Mouse (Mus musculus): ENCODE data around the gene Knop1.

DNA sequence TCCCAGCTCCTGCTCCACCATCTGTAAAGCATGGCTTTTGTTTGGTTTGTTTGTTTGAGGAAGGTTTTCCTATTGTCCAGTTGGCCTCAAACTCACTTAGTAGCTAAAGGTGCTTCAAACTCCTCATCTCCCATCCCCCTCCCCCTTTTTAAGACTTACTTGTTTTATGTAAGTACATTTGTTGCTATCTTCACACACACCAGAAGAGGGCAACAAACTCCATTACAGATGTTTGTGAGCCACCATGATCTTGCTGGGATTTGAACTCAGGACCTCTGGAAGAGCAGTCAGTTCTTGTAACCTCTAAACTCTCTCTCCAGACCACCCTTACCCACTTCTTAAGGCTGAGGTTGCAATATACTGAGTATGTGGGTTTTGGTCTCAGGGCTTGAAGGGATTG lies 42.0 kb upstream of the Knop1 start:
- TF ChIP-seq CTCF (IDR thresholded peaks at IDR 0.05; ENCODE audit: low read depth, low read length), result no peak
- no peak for TF ChIP-seq GATA1 (IDR thresholded peaks at IDR 0.05; ENCODE audit: borderline replicate concordance, low read length)
- no peak for TF ChIP-seq TAL1 (conservative IDR thresholded peaks at IDR 0.05; ENCODE audit: low read depth, low read length)
- no peak for TF ChIP-seq POLR2AphosphoS5 (IDR thresholded peaks at IDR 0.05; ENCODE audit: insufficient replicate concordance, low read depth, low read length)
- no peak for TF ChIP-seq GATA2 (IDR thresholded peaks at IDR 0.05; ENCODE audit: borderline replicate concordance, low read depth, low read length)
